Mouse (Mus musculus) retina, embryonic 14.5 days (tissue): ENCODE data around the gene Ltc4s.
A peak's percentile ranks its signal among the peaks of the same experiment; 100 is the strongest.

Experiments
- DNase-seq: peaks from one replicate; pipeline ENCODE4 v3.0.0-alpha.2; 2015; ENCODE audit warnings: low spot score

The Ltc4s gene

DNA sequence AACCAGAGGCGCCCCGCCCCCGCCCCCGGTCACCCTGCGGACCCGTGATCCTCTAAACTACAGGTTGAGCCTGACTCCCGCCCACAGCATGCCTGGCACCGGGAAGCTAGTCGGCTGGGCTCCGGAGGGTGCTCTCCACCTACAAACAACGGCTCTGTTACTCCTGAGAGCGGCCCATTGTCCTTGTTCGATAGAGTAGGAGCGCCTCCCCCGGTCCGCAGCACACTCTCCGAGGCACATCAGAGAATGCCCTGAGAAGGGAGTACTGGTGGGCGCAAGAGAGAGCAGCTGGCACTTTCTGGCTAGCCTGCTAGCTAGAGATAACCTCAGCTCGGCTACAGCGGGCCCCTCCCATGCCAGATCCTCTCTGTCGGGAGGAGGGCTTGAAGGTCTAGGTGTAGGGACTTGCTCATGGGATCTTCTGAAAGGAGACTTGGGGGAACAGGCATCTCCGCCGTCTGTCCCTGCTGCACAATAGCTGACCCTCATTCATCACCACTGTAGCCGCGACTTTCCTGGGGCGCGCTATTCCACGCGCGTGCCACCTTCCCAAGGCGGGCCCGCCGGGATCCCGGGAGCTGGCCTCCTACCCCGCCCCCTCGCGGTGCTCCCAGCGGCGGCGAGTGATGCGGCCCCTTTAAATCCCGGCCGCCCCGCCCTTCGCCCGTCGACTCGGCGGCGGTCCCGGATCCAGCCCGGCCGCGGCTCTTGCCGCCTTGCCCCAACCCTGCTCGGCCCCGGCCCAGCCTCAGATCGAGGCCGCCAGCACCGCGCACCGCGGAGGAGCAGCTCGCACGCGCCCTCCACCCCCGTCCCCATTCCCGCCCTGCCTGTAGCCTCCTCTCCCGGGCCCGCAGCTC is 13.5 kb downstream of the Ltc4s start:
- DNase-seq, result peak; percentile 81

DNA sequence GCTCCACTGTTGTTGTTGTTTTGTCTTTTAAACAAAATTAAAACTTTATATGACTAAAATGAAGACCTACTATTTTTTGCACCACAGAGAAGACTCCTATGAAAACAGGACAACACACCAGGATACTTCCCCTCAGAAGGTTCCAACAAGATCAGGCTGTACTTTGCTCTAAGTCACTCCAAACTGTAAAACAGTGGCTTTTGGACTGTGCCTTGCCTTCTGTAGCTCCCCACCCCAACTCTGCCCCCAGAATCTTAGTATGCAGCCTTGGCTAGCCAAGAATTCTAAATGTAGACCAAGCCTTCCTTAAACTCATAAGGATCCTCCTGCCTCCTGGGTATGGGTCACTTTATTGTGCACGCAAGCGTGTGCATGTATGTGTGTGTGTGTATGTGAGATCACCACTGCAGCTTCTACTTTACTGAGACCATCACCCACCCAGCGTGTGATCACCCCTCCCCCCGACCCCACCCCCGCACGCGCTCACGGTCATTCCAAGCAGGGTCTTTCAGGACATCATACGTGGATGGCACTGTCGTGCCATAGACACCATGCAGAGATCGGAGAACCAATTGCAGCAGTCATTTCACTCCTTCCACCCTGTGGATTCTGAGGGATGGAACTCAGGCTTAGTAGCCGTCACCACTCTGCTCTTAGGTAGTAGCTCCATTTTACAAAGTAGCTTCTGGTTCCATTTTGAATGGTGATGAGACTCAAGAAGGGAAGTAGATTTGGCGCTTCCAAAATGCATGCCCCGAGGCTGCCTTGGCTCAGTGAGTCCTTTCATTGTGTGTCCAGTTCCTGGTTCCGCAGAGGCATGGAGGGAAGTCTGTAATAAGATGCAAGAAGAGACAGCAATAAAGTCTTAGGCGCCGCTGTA is 14.4 kb downstream of the Ltc4s start:
- DNase-seq, result peak; percentile 42

DNA sequence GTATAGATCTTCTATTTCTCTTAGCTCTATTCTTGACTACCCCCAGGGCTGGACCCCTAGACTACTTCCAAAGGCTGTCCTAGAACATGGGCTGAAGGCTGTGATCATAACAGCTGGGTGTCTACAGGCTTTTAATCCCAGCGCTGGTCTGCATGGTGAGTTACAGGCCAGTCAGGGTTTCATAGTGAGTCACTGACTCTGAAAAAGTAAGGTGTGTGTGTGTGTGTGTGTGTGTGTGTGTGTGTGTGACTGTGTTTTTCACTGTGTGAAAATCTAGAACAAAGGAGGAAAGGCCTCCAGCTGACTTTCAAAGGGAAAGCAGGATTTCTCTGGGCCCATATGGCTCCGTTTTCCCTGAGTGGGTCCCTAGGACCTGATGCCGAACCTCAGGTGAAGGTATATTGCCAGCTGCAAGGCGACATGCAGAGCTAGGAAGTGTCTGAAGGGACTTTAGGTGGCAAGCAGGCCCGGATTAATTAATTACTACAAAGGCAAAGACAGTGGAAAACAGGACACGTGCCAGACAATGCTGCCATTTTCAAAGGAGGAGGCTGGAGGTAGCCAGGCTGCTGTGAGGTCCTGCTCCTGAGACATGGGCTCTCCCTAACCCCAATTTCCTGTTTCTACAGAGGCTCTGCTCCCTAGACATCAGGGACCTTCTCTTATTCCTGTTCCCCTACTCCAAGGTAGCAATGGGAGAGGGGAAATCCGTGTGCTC is 15.7 kb downstream of the Ltc4s start:
- no peak for DNase-seq

DNA sequence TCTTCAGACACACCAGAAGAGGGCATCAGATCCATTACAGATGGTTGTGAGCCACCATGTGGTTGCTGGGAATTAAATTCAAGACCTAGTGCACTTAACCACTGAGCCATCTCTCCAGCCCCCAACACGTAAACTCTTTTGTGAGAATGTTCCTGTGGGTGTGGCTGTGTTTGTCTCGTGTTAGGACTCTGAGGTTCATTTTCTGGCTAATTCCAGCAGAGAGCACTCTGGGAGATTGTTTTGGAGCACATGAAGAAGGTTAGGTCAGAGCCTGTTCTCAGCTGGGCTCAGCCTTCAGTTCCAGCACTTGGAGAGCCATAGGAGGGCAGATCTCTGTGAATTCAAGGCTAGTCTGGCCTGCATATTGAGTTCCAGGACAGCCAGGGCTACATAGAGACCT is 18.6 kb downstream of the Ltc4s start:
- DNase-seq, result no peak

DNA sequence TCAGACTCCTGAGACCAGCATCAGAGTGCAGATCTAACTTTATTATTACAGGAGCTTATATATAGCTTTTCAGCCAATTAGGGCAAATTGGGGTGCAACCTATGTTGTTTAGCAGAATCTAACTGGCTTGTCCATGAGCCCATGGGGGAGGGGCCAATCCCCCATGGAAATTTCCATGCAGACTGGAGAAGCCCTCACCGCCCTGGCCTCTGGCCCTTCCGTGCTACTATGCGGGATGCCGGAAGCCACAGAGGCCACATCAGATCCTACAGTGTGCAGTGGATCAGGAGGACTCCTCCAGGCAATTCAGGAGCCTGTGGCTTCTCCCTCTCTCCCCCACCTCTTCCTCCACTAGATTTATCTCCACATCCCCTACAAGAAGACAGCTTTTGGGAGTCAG is 20.6 kb downstream of the Ltc4s start:
- DNase-seq, result no peak

DNA sequence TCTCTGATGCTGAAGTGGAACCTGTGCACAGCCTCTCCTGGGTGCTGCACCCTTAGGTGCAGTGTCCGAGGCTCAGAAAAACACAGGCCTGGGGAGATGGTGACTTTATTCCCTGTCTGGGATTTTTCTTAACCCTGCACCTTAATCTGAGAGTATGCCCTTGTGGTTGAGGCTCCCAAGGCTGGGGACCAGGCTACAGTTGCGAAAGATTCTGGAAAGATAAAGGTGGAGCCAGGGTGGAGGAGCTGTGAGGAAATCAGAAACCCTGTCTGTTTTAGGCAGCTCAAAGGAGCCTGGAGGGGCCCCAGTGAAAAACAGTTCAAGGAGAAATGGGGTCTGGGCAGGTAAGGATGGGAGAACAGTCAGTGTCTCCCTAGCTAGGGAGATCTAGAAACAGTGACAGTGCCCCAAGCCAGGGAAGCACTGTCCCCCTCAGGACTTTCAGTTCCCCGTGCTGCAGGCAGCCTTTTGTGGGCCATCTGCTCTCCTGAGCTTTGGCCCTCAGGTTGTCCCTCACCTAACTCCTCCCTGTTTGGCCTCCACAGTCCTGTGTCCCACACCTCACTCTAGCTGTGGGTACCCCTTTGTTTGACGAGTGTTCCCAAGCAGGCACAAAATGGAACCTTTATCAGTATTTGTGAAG is 21.6 kb downstream of the Ltc4s start:
- no peak for DNase-seq

DNA sequence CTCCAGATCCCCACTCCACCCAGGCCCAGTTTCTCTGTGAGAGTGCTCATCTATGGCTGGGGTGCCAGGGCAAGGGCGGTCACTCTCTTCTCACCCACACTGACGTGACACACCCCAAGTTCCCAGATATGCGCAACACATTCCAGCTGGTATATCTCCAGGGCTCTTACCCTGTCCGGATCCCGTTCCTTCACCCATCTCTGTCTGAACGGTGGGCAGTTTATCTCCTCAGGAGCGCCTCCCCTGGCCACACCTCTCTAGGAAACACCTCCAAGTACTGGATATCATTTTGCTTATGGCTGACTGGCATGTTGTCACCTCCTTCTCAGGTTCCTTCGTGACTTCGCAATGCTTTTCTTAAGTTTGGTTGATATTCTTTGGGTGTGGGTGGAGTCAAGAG is 22.8 kb downstream of the Ltc4s start:
- no peak for DNase-seq

DNA sequence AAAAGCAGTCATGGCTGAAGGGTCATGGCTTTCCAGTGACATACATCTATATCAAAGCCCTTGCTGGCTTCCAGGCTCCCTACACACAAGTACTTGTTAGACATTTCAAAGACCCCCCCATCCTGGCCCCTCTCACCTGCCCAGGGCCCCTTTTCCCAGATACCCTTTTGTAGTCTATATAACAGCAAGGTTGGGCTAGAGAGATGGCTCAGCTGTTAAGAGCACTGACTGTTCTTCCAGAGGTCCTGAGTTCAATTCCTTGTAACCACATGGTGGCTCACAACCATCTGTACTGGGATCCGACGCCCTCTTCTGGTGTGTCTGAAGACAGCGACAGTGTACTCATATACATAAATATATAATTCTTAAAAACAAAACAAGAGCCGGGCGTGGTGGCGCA is 23.8 kb downstream of the Ltc4s start:
- DNase-seq, result no peak

DNA sequence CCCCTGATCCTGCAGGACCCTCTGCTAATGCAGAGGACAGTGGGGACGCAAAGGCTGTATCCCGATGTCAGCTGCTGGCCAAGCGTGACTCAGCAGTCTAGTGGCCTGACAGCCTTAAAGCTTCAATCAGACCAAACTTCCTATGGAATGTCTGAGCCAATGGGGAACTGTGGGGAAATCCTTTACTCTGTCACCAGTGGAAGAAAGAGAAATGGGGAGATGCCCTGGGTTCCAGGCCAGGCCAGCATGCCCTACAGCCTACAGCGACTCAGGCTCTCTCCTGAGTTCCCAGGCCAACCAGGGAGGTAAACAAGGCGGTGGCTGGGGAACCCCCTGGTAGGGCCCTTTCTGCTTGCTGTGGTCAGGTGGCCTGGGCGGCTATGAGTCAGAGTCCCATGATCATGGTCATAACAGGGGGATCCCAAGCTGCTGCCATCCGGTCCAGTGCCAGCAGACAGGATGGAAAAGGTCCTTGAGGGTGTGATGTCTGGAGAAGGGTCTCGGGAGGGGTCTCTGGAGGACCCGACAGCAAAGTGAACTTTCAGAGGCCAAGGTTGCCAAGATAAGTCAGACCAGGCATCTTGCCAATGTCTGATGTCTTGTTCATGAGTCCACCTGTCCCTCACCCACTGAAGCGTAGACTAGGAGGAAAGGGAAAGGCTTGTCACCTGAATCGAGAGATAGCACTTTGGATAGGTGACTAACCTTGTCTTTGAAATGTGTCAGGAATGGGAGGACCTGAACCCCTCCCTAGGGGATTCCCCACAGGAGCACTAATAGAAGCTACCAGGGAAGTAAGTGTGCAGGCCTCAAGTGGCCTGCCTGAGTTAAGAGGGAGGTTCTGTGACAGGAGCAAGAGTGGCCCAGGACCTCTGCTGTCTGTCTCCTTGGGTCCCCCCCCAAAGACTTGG is 25.3 kb downstream of the Ltc4s start:
- DNase-seq, result no peak

DNA sequence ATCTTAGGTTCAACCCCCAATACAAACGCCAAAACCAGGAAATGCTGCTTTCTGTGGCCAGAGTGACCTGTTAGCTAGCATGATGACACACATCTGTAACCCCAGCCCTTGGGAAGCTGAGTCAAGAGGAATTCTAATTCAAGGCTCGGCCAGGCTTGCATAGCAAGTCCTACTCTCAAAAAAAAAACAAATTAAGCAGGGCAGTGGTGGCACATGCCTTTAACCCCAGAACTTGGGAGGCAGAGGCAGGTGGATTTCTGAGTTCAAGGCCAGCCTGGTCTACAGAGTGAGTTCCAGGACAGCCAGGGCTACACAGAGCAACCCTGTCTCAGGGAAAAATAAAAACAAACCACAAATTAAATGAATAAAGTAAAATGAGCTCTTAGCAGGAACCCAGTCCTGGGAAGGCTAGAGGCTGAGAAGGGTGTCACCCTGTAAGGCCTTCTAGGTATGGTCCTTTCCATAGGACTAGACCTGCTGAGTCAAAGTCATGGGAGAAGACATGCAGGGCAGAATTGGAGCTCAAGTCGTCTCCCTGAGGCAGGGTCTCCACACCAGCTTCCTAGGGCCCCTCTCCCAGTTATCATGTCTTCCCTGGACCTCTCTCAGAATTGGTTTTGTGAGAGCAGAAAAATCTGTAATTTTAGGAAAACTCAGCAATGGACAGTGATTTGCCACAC is 26.2 kb downstream of the Ltc4s start:
- DNase-seq, result no peak

DNA sequence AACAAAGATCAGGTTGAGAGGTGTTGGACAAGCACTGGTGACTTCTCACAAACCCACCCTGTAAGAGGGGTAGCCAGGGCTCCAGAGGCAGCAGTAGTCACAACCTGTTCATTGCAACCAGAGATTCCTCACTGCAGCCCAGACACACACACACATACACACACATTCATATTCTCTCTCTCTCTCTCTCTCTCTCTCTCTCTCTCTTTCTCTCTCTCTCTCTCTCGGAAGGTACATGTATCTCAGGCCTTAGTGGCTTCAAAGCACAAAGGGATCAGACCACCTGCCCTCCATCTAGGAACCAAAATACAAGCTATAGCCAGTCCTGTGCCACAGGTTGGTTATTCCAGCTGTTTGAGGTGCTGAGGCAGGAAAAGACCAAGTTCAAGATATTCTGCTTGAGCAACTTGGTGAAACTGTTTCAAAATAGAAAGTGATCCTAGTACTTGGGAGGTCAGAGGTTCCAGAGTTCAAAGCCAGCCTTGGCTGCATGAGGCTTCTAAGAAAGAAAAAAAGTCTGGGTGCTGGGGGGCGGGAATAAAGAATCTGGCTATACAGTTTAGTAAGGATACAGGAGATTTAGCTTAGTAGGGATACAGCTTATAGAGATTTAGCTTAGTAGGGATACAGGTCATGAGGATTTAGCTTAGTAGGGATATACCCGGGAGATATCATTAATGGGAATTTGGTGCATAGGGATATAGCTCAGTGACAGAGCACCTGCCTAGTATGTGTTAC is 26.9 kb downstream of the Ltc4s start:
- no peak for DNase-seq

DNA sequence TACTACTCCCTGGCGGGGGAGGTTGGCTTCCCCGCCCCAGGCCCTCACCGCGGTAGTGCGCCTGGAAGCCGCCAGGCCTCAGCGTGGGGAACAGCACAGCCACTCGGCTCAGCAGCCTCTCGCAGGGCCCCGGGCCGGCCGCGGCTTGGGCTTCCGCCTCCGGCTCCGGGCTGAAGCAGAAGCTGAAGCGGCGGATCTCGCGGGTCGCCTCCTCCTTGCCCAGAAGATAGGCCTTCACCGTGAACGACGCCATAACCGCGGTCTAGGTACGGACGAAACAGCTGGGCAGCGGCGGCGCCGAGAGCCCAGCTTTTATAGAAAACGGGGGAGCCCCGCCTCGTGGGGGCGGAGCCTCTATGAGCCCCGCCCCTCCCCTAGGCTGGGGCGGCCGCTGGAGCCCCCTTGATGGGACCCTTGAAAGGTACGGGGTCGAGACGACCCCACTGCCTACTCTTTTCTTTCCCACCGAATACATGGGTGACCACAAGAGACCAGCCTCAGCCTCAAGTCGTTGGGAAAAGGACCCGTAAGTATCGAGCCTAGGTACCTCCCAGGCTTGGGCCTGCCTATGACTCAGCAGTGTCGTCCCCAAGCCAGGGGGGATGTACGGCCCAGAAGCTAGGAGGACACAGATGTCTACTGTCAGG is 27.8 kb downstream of the Ltc4s start, which contains the start of the genes Sqstm1 and Mgat4b:
Gene Sqstm1, minus strand, starts transcription at position 323 of the 647 bp plus-strand sequence.
Gene Mgat4b, plus strand, starts transcription at position 386 of the 647 bp plus-strand sequence.
- peak; percentile 86 for DNase-seq

DNA sequence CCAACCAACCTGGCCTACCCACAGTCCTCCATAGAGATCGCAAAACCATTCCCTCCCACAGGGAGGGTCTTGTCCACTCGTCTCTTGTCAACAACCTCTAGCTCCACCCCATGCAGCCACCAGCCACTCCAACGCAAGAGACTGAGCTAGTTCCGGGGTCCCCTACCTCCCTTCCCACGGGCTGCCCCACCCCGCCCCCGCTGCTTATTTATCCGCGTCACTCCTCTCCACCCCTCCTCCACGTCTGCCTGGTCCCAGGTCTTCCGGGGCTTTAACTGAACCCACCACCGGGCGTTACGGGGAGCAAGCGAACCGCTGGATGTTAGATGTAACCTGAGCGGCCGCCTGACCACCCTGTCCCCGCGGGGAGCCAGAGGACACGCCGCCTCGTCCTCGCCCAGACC is 28.3 kb downstream of the Ltc4s start:
- peak; percentile 93 for DNase-seq

DNA sequence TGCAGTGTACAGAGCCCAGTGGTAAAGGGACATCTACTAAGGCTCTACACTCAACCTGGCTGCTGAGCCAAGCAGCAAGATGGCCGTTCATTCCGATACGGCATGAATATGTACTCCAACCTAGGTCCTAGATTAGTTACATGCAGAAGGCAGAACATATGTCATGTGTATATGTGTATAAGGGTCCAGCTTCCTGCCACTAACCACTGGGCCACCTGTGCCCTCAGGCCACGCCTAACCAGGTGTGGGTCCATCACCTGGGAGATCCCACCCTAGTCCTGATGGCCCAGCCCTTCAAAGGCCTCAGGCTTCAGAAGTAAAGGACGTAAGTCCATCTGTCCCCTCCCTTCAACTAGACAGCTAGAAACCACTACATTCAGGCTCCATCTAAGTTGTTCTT is 30.4 kb downstream of the Ltc4s start:
- no peak for DNase-seq

DNA sequence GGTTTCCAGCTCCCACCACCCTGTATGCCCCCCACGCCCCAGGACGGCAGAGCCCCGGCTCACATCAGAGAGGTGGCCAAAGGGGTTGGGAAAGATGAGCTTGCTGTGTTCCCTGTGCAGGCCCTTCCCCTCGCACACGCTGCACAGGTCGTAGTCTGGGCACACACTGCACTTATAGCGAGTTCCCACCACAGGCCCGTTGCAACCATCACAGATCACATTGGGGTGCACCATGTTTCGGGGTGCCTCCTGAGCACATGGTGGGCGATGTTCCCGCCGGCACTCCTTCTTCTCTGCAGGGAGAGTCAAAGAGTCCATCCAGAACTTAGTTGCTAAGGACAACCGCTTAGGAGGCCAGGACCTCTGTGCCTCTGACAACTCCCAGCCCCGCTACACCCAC is 31.1 kb downstream of the Ltc4s start:
- no peak for DNase-seq

DNA sequence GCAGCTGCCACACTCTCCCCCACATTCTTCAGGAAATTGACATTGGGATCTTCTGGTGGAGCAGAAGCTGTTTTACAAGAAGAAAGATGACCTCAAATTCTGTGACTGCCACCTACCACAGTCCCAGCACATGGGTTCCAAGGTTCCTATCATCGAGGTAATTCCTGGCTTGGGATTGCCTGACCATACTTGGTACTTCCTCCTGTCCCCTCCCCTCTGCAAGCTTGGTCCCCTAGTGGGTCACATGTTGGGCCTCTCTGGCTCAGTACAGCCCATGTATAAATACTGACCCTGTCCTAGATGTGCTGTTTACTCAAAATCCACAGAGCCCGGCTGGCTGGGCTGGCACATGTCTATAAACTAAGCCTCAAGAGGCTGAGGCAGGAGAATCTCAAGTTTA is 32.4 kb downstream of the Ltc4s start:
- DNase-seq, result no peak

DNA sequence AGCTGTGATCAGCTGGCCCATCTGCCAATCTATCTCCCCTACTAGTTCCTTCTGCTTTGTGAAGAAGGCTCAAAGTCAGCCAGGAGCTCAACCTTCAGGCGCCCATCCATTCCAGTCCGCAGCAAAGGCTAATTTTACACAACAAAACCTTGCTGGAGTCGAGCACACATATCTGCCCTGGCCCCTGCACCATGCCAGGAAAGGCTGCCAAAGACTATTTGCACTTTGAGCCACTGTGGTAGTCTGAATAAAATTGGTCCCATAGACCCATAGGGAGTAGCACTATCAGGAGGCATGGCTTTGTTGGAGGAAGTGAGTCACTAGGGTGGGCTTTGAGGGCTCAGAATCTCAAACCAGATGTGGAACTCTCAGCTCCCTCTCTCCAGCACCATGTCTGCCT is 33.0 kb downstream of the Ltc4s start:
- DNase-seq, result no peak

DNA sequence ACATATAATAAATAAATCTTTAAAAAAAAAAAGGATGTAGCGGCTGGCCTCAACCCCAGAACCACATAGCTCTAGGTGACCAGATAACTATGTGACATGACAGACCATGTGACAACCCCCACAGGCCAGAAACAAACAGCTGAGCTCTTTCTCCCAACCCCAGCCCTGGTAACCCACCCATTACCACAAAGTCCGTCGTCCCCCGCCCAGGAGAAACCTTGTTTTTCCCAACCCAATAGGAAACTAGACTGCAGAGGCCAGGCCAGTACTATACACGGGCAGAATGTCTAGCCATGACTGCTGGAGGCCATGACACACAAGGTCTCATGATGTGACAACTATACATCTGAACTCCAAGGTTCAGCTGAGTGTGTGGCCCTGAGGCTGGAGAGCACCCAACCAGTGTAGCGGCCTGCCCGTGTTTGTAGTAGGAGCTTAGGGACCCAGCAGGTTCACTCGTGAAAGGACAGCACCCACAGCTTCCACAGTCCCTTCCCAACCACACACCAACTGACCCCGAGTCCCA is 35.1 kb downstream of the Ltc4s start:
- DNase-seq, result no peak

DNA sequence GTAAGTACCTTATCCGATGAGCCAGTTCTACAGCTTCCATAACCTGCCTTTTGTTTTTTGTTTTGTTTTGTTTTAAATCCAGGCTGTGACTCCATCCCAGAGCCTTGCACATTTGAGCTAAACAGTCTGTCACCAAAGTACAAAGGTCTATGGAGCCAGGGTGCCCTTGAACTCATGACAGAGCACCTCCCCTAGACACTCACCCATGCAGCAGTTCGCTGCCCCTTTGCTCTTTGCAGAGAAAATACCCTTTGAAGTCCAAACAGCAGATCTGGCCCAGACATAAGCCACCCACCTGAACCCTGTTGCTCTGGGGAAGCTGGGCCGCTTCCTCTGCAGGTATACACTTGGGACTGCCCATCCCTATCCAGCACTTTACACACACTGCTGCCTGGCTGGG is 36.8 kb downstream of the Ltc4s start:
- DNase-seq, result no peak
